Mouse (Mus musculus): ENCODE measurements at regions not wholly inside any gene's neighbourhood (a gene's known extent, or its start where the extent isn't known, plus 50 kb on each side); places are given as distances from the start of the nearest gene placed in this dataset.

- TF ChIP-seq GATA1 (IDR thresholded peaks at IDR 0.05; ENCODE audit: low read length): no peak
- TF ChIP-seq TAL1 (IDR thresholded peaks at IDR 0.05; ENCODE audit: low read length): no peak
Observed at GRCm38 (mm10) chrX:12927797-12928589, 143.3 kb upstream of the Usp9x start.

Data from erythroblast, embryonic 14.5 days (primary cell).